Mouse (Mus musculus): ENCODE measurements around the gene 9330182O14Rik. TPM values are rescaled to one million over a fixed set of nuclear protein-coding genes. Genes with fewer than 3 reads are reported as not detected.
A peak's percentile ranks its signal among the peaks of the same experiment; 100 is the strongest.

9330182O14Rik gene
- polyA plus RNA-seq (2015; fragmentation: Nextera tagmentation; extraction: Ambion mirVana): not detected in 2 replicates

GRCm38 (mm10) chr15:40134152-40134792, at the start of gene 9330182O14Rik:
Gene 9330182O14Rik (plus strand): TSS chr15:40134365.
- no peak within 1 kb of the TSS for H3K27ac ChIP-seq (ENCODE audit: low read length)
- H3K9ac ChIP-seq (ENCODE audit: low read length): no peak within 1 kb of the TSS
- no peaks in the 10 kb centered on the region for H3K36me3 ChIP-seq (ENCODE audit: control insufficient read depth, insufficient read depth, low read length)
- no peaks in the 10 kb centered on the region for H3K27me3 ChIP-seq (ENCODE audit: control insufficient read depth, insufficient read depth, low read length)
- no peak for ATAC-seq (ENCODE audit: insufficient read depth, low FRiP score)
- no peak within 1 kb of the TSS for H3K4me3 ChIP-seq (replicated peaks; ENCODE audit: low read length)
- H3K9me3 ChIP-seq (replicated peaks; ENCODE audit: control insufficient read depth, low read length): no peaks in the 10 kb centered on the region
- no peaks in the 10 kb centered on the region for H3K4me1 ChIP-seq (ENCODE audit: control insufficient read depth, insufficient read depth, low read length)
- H3K4me2 ChIP-seq (ENCODE audit: low read depth, low read length): no peak within 1 kb of the TSS
- WGBS: 48% methylated on average over 10 of the region's 10 CpGs

GRCm38 (mm10) chr15:40103304-40103703, 30.9 kb upstream of the 9330182O14Rik start:
- 90% methylated on average over 2 of the region's 2 CpGs for WGBS
- Histone ChIP-seq H3K4me1 (ENCODE audit: control insufficient read depth, insufficient read depth, low read length) (no peaks in the 10 kb centered on the region), H3K27me3 (ENCODE audit: control insufficient read depth, insufficient read depth, low read length) (no peaks in the 10 kb centered on the region), H3K36me3 (ENCODE audit: control insufficient read depth, insufficient read depth, low read length) (no peaks in the 10 kb centered on the region), H3K27ac (ENCODE audit: low read length) (no peak overlapping the region), H3K4me3 (replicated peaks; ENCODE audit: low read length) (no peak overlapping the region), H3K9me3 (replicated peaks; ENCODE audit: control insufficient read depth, low read length) (no peaks in the 10 kb centered on the region), H3K9ac (ENCODE audit: low read length) (no peak overlapping the region), H3K4me2 (ENCODE audit: low read depth, low read length) (no peak overlapping the region)
- ATAC-seq (ENCODE audit: insufficient read depth, low FRiP score): no peak

- Histone ChIP-seq H3K4me3 (replicated peaks; ENCODE audit: low read length) (no peak overlapping the region), H3K9me3 (replicated peaks; ENCODE audit: control insufficient read depth, low read length) (no peaks in the 10 kb centered on the region), H3K4me2 (ENCODE audit: low read depth, low read length) (no peak overlapping the region), H3K4me1 (ENCODE audit: control insufficient read depth, insufficient read depth, low read length) (no peaks in the 10 kb centered on the region), H3K27me3 (ENCODE audit: control insufficient read depth, insufficient read depth, low read length) (no peaks in the 10 kb centered on the region), H3K9ac (ENCODE audit: low read length) (no peak overlapping the region), H3K27ac (ENCODE audit: low read length) (no peak overlapping the region), H3K36me3 (ENCODE audit: control insufficient read depth, insufficient read depth, low read length) (no peaks in the 10 kb centered on the region)
- no peak for ATAC-seq (ENCODE audit: insufficient read depth, low FRiP score)
- WGBS: 84% methylated on average over 4 of the region's 4 CpGs
Measured at GRCm38 (mm10) chr15:40105712-40106111, 28.5 kb upstream of the 9330182O14Rik start.

GRCm38 (mm10) chr15:40113888-40114576, 20.1 kb upstream of the 9330182O14Rik start:
- no peaks in the 10 kb centered on the region for H3K27me3 ChIP-seq (ENCODE audit: control insufficient read depth, insufficient read depth, low read length)
- H3K9ac ChIP-seq (ENCODE audit: low read length): no peak overlapping the region
- ATAC-seq (ENCODE audit: insufficient read depth, low FRiP score): no peak
- WGBS: 55% methylated on average over 18 of the region's 18 CpGs
- H3K9me3 ChIP-seq (replicated peaks; ENCODE audit: control insufficient read depth, low read length): no peaks in the 10 kb centered on the region
- H3K4me2 ChIP-seq (ENCODE audit: low read depth, low read length): peak overlapping the region; percentile 34
- H3K4me1 ChIP-seq (ENCODE audit: control insufficient read depth, insufficient read depth, low read length): no peaks in the 10 kb centered on the region
- no peak overlapping the region for H3K27ac ChIP-seq (ENCODE audit: low read length)
- no peak overlapping the region for H3K4me3 ChIP-seq (replicated peaks; ENCODE audit: low read length)
- H3K36me3 ChIP-seq (ENCODE audit: control insufficient read depth, insufficient read depth, low read length): no peaks in the 10 kb centered on the region

GRCm38 (mm10) chr15:40114600-40115271, 19.4 kb upstream of the 9330182O14Rik start:
- H3K27ac ChIP-seq (ENCODE audit: low read length): no peak overlapping the region
- H3K27me3 ChIP-seq (ENCODE audit: control insufficient read depth, insufficient read depth, low read length): no peaks in the 10 kb centered on the region
- no peaks in the 10 kb centered on the region for H3K4me1 ChIP-seq (ENCODE audit: control insufficient read depth, insufficient read depth, low read length)
- H3K4me3 ChIP-seq (replicated peaks; ENCODE audit: low read length): no peak overlapping the region
- 0 out of 2 replicates have a peak overlapping the region, but pooled peaks have one; percentile 11 for H3K9ac ChIP-seq (ENCODE audit: low read length)
- no peak for ATAC-seq (ENCODE audit: insufficient read depth, low FRiP score)
- H3K9me3 ChIP-seq (replicated peaks; ENCODE audit: control insufficient read depth, low read length): no peaks in the 10 kb centered on the region
- peak overlapping the region; percentile 34 for H3K4me2 ChIP-seq (ENCODE audit: low read depth, low read length)
- 44% methylated on average over 22 of the region's 22 CpGs for WGBS
- H3K36me3 ChIP-seq (ENCODE audit: control insufficient read depth, insufficient read depth, low read length): no peaks in the 10 kb centered on the region

GRCm38 (mm10) chr15:40116396-40116795, 17.8 kb upstream of the 9330182O14Rik start:
- no peak overlapping the region for H3K4me2 ChIP-seq (ENCODE audit: low read depth, low read length)
- no peaks in the 10 kb centered on the region for H3K27me3 ChIP-seq (ENCODE audit: control insufficient read depth, insufficient read depth, low read length)
- no peak overlapping the region for H3K27ac ChIP-seq (ENCODE audit: low read length)
- no peaks in the 10 kb centered on the region for H3K9me3 ChIP-seq (replicated peaks; ENCODE audit: control insufficient read depth, low read length)
- no peaks in the 10 kb centered on the region for H3K36me3 ChIP-seq (ENCODE audit: control insufficient read depth, insufficient read depth, low read length)
- ATAC-seq (ENCODE audit: insufficient read depth, low FRiP score): no peak
- H3K4me1 ChIP-seq (ENCODE audit: control insufficient read depth, insufficient read depth, low read length): no peaks in the 10 kb centered on the region
- 81% methylated on average over 3 of the region's 3 CpGs for WGBS
- H3K4me3 ChIP-seq (replicated peaks; ENCODE audit: low read length): no peak overlapping the region
- H3K9ac ChIP-seq (ENCODE audit: low read length): no peak overlapping the region

- Histone ChIP-seq H3K27me3 (ENCODE audit: control insufficient read depth, insufficient read depth, low read length) (no peaks in the 10 kb centered on the region), H3K9ac (ENCODE audit: low read length) (no peak overlapping the region), H3K4me2 (ENCODE audit: low read depth, low read length) (no peak overlapping the region), H3K27ac (ENCODE audit: low read length) (no peak overlapping the region), H3K9me3 (replicated peaks; ENCODE audit: control insufficient read depth, low read length) (no peaks in the 10 kb centered on the region), H3K4me3 (replicated peaks; ENCODE audit: low read length) (no peak overlapping the region), H3K4me1 (ENCODE audit: control insufficient read depth, insufficient read depth, low read length) (no peaks in the 10 kb centered on the region), H3K36me3 (ENCODE audit: control insufficient read depth, insufficient read depth, low read length) (no peaks in the 10 kb centered on the region)
- ATAC-seq (ENCODE audit: insufficient read depth, low FRiP score): no peak
- 74% methylated on average over 9 of the region's 9 CpGs for WGBS
Measured at GRCm38 (mm10) chr15:40124211-40124953, 9.8 kb upstream of the 9330182O14Rik start.

GRCm38 (mm10) chr15:40129496-40129895, 4.7 kb upstream of the 9330182O14Rik start:
- 49% methylated on average over 5 of the region's 5 CpGs for WGBS
- H3K9me3 ChIP-seq (replicated peaks; ENCODE audit: control insufficient read depth, low read length): no peaks in the 10 kb centered on the region
- no peak overlapping the region for H3K27ac ChIP-seq (ENCODE audit: low read length)
- H3K27me3 ChIP-seq (ENCODE audit: control insufficient read depth, insufficient read depth, low read length): no peaks in the 10 kb centered on the region
- no peak for ATAC-seq (ENCODE audit: insufficient read depth, low FRiP score)
- H3K4me1 ChIP-seq (ENCODE audit: control insufficient read depth, insufficient read depth, low read length): no peaks in the 10 kb centered on the region
- H3K4me2 ChIP-seq (ENCODE audit: low read depth, low read length): no peak overlapping the region
- no peaks in the 10 kb centered on the region for H3K36me3 ChIP-seq (ENCODE audit: control insufficient read depth, insufficient read depth, low read length)
- no peak overlapping the region for H3K9ac ChIP-seq (ENCODE audit: low read length)
- no peak overlapping the region for H3K4me3 ChIP-seq (replicated peaks; ENCODE audit: low read length)

Data from stomach, embryonic 16.5 days (tissue).